Mouse (Mus musculus) heart, embryonic 13.5 days (tissue): ENCODE results near the gene Tshr. TPM values are rescaled to one million over a fixed set of nuclear protein-coding genes. Genes with fewer than 3 reads are reported as not detected.
A peak's percentile ranks its signal among the peaks of the same experiment; 100 is the strongest.

ENCODE experiments used
- ATAC-seq: fragments of 200-750 bp; cut with Nextera tagmentation; 2 replicates; pipeline ENCODE4 v1.8.0; 2017; ENCODE audit warnings: moderate TSS enrichment; ENCODE audit not compliant: insufficient number of reproducible peaks, low FRiP score, low TSS enrichment; ENCODE audit errors: extremely low read depth
- H3K27ac ChIP-seq: fragments of 300-500 bp; sonication (generic); replicated peaks from 2 replicates; pipeline ENCODE4 v1.5.1; 2015; ENCODE audit warnings: moderate library complexity, mild to moderate bottlenecking, inconsistent platforms
- H3K27me3 ChIP-seq: fragments of 300-500 bp; sonication (generic); replicated peaks from 2 replicates; pipeline ENCODE4 v1.6.1; 2015; ENCODE audit warnings: mild to moderate bottlenecking, inconsistent platforms
- H3K36me3 ChIP-seq: fragments of 300-500 bp; sonication (generic); 2 replicates; pipeline ENCODE4 v1.6.1; 2015; ENCODE audit warnings: mild to moderate bottlenecking, inconsistent platforms
- H3K4me1 ChIP-seq: fragments of 300-500 bp; sonication (generic); 2 replicates; pipeline ENCODE4 v1.6.1; 2015; ENCODE audit warnings: inconsistent platforms
- H3K4me2 ChIP-seq: fragments of 300-500 bp; sonication (generic); 2 replicates; pipeline ENCODE4 v1.6.1; 2015; ENCODE audit warnings: inconsistent platforms, mild to moderate bottlenecking, moderate library complexity
- H3K4me3 ChIP-seq: fragments of 300-500 bp; sonication (generic); 2 replicates; pipeline ENCODE4 v1.5.1; 2015; ENCODE audit warnings: moderate library complexity, mild to moderate bottlenecking, inconsistent platforms
- H3K9ac ChIP-seq: fragments of 300-500 bp; sonication (generic); 2 replicates; pipeline ENCODE4 v1.6.1; 2015; ENCODE audit warnings: inconsistent platforms, mild to moderate bottlenecking, moderate library complexity
- H3K9me3 ChIP-seq: fragments of 300-500 bp; sonication (generic); 2 replicates; pipeline ENCODE4 v1.6.1; 2016; ENCODE audit warnings: inconsistent platforms
- WGBS: fragments of 180-500 bp; shearing (Covaris S2); methylation state at CpG from one replicate; pipeline ENCODE4 v1.1.7; 2015; ENCODE audit warnings: mixed read lengths; 5-methylcytosine and 5-hydroxymethylcytosine counted together
- polyA plus RNA-seq: library from polyadenylated mRNA; unstranded; fragments of >200 nt; fragmentation: Nextera tagmentation; extraction: Ambion mirVana; gene quantifications from 2 replicates; pipeline ENCODE4 v1.2.1, GENCODE M21; 2015

Gene Tshr
- polyA plus RNA-seq, 1 experiment from 2014 or later = 0.11 TPM

DNA sequence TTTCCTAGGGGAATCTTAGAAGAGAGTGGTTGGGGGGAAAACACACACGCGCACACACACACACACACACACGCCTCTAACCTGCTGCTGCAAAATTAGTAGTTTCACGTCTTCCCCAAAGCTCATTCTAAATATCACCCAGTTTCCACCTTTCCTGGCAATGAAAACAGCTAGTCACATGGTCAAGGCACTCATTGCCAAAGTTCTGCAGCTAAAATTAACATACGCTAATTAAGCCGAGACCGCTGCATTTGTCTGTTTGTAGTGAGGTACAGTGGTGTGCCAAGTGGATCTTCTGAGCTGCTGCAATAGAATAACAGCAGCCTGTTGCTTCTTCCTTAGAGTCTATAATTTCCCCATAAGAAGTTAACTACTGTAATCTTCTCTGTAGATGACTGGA, 32.5 kb downstream of the Tshr start:
- no peak overlapping the region for H3K27ac ChIP-seq
- H3K27me3 ChIP-seq = no peaks in the 10 kb centered on the region

DNA sequence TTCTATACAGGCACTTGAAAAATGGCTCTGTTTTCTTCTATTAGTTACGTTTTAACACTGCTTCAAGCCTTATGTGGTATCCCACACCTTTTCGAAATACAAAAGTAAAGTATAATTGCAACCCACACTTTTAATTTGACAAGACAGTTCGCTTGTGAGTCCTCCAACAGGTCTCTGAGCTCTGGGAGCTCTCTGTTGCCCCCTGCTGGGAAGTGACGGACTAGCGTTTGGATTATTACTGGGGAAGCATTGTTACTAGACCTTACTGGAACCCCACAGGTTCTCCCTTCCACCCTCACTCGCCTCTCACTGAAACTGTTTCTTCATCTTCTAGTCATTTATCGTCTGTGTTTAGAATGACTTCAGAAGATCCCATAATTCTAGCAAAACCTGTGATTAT, 34.4 kb downstream of the Tshr start:
- Histone ChIP-seq H3K36me3 (no peaks in the 10 kb centered on the region), H3K27ac (no peak overlapping the region), H3K9me3 (no peaks in the 10 kb centered on the region), H3K4me2 (no peak overlapping the region), H3K4me3 (no peak overlapping the region), H3K27me3 (no peaks in the 10 kb centered on the region), H3K9ac (no peak overlapping the region), H3K4me1 (peaks cover 4% of the 10 kb centered on the region; the same call in 1 of the 2 replicates)
- no peak for ATAC-seq
- WGBS = 52% methylated on average over 7 of the region's 7 CpGs

More for the DNA sequence above, 32.5 kb downstream of the Tshr start:
- WGBS = 89% methylated on average over 7 of the region's 7 CpGs
- no peaks in the 10 kb centered on the region for H3K9me3 ChIP-seq
- no peaks in the 10 kb centered on the region for H3K36me3 ChIP-seq
- H3K4me1 ChIP-seq = peaks cover 4% of the 10 kb centered on the region; the same call in 1 of the 2 replicates
- no peak overlapping the region for H3K4me2 ChIP-seq
- ATAC-seq = no peak
- H3K9ac ChIP-seq = no peak overlapping the region
- no peak overlapping the region for H3K4me3 ChIP-seq

GRCm38 (mm10) chr12:91421272-91421671, 36.9 kb downstream of the Tshr start:
- no peak for ATAC-seq
- WGBS = 43% methylated on average over 9 of the region's 9 CpGs
- H3K27me3 ChIP-seq = no peaks in the 10 kb centered on the region

DNA sequence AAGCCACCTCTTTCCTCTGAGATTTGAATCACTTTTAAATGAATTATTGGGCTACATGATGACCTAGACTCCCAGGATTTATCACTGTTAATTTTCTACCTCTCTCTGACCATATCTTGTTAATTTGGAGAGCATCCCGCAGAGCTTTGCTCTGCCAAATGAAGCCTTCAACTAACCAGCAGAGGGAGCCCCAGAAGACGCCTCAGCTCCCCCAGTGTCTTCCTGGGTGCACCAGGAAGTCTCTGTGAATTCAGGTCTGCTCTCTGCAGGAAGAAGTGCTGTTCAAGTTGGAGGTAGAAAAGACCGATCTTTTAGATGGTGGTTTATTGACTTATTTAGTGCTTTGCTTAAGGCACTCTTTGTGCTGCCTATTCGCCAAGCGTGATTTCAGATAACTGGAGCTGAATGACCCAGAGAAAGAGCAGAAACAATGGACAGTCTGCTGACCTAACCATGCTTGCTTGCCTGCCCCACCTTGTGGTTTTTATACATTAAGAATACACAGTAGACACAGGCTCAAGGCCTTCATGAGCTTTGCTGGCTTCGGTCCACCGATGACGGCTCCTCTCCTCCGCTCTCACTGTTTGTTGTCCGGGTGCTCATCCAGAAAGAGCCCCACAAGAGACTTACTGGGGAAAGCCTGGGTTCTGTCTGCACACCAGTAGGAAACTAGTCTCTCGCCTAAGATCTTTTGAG, 38.9 kb downstream of the Tshr start:
- H3K9me3 ChIP-seq = no peaks in the 10 kb centered on the region
- no peak overlapping the region for H3K4me2 ChIP-seq
- H3K4me3 ChIP-seq = no peak overlapping the region
- H3K27me3 ChIP-seq = no peaks in the 10 kb centered on the region
- no peak overlapping the region for H3K9ac ChIP-seq
- no peak for ATAC-seq
- no peaks in the 10 kb centered on the region for H3K36me3 ChIP-seq
- no peak overlapping the region for H3K27ac ChIP-seq
- WGBS = 69% methylated on average over 11 of the region's 11 CpGs
- H3K4me1 ChIP-seq = peaks cover 4% of the 10 kb centered on the region; the same call in 1 of the 2 replicates

More at GRCm38 (mm10) chr12:91421272-91421671, 36.9 kb downstream of the Tshr start:
- Histone ChIP-seq H3K4me3 (no peak overlapping the region), H3K4me2 (no peak overlapping the region), H3K4me1 (peaks cover 4% of the 10 kb centered on the region; the same call in 1 of the 2 replicates), H3K27ac (no peak overlapping the region), H3K36me3 (no peaks in the 10 kb centered on the region), H3K9me3 (no peaks in the 10 kb centered on the region), H3K9ac (no peak overlapping the region)

GRCm38 (mm10) chr12:91426499-91426898, 42.1 kb downstream of the Tshr start:
- Histone ChIP-seq H3K36me3 (no peaks in the 10 kb centered on the region), H3K9me3 (no peaks in the 10 kb centered on the region), H3K27me3 (no peaks in the 10 kb centered on the region), H3K27ac (no peak overlapping the region), H3K9ac (no peak overlapping the region), H3K4me1 (peaks cover 2% of the 10 kb centered on the region; the same call in 1 of the 2 replicates), H3K4me3 (no peak overlapping the region), H3K4me2 (no peak overlapping the region)
- WGBS = 50% methylated on average over 4 of the region's 4 CpGs
- no peak for ATAC-seq

DNA sequence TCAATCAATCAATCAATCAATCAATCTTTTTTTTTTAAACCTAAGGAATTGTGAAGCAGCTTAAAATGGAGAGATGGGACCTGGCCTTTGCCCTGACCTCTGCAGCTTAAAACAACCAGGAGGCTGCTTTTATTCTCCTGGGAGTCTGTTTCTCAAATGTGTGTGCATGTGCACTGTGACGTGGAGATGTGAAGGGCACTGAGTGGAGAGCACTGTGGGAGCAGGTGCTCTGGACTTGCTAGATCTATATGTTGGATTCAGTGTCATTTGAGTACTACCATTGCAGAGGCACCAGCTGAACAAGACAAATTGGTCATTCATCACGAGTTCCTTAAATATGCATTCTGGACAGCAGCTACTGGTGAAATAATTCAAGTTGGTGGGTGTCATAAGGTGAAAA, 42.8 kb downstream of the Tshr start:
- no peaks in the 10 kb centered on the region for H3K36me3 ChIP-seq
- H3K27ac ChIP-seq = no peak overlapping the region
- 54% methylated on average over 2 of the region's 2 CpGs for WGBS
- no peaks in the 10 kb centered on the region for H3K4me1 ChIP-seq
- no peak overlapping the region for H3K4me3 ChIP-seq
- H3K4me2 ChIP-seq = no peak overlapping the region
- no peak overlapping the region for H3K9ac ChIP-seq
- no peaks in the 10 kb centered on the region for H3K27me3 ChIP-seq
- ATAC-seq = no peak
- no peaks in the 10 kb centered on the region for H3K9me3 ChIP-seq

GRCm38 (mm10) chr12:91482195-91482733, 97.9 kb downstream of the Tshr start:
- H3K4me2 ChIP-seq = no peak overlapping the region
- no peak overlapping the region for H3K4me3 ChIP-seq
- H3K4me1 ChIP-seq = no peaks in the 10 kb centered on the region
- H3K9ac ChIP-seq = no peak overlapping the region
- ATAC-seq = no peak
- H3K27me3 ChIP-seq = no peaks in the 10 kb centered on the region
- WGBS = 83% methylated on average over 13 of the region's 13 CpGs
- H3K27ac ChIP-seq = no peak overlapping the region
- H3K9me3 ChIP-seq = no peaks in the 10 kb centered on the region
- H3K36me3 ChIP-seq = no peaks in the 10 kb centered on the region

GRCm38 (mm10) chr12:91486342-91486741, 102.0 kb downstream of the Tshr start:
- H3K27me3 ChIP-seq = no peaks in the 10 kb centered on the region
- no peak overlapping the region for H3K9ac ChIP-seq
- 74% methylated on average over 4 of the region's 4 CpGs for WGBS
- no peak overlapping the region for H3K27ac ChIP-seq
- ATAC-seq = no peak
- no peaks in the 10 kb centered on the region for H3K36me3 ChIP-seq
- H3K9me3 ChIP-seq = no peaks in the 10 kb centered on the region
- H3K4me1 ChIP-seq = no peaks in the 10 kb centered on the region
- H3K4me3 ChIP-seq = no peak overlapping the region
- H3K4me2 ChIP-seq = no peak overlapping the region

DNA sequence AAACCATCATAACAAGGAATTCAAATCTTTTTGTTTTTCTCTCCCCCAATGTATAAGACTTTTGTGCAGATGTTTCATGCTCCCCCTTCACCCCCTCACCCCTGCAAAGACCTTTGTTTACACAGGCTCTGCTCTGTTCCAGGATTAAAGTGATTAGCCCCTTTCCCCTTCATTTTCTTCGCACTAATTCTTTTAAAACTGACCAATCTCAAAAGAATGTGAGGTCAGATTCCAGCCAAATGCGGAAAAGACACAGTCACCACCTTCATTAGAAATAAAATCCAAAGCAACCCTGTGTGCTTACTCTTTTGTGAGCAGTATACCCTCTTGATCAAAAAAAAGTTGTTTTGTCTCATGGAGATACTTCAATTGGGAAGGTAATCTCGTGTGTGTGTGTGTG, 104.0 kb downstream of the Tshr start:
- Histone ChIP-seq H3K36me3 (no peaks in the 10 kb centered on the region), H3K9ac (no peak overlapping the region), H3K4me2 (no peak overlapping the region), H3K27me3 (no peaks in the 10 kb centered on the region), H3K27ac (no peak overlapping the region), H3K4me3 (no peak overlapping the region), H3K4me1 (no peaks in the 10 kb centered on the region), H3K9me3 (no peaks in the 10 kb centered on the region)
- ATAC-seq = no peak
- 43% methylated on average over 3 of the region's 3 CpGs for WGBS

DNA sequence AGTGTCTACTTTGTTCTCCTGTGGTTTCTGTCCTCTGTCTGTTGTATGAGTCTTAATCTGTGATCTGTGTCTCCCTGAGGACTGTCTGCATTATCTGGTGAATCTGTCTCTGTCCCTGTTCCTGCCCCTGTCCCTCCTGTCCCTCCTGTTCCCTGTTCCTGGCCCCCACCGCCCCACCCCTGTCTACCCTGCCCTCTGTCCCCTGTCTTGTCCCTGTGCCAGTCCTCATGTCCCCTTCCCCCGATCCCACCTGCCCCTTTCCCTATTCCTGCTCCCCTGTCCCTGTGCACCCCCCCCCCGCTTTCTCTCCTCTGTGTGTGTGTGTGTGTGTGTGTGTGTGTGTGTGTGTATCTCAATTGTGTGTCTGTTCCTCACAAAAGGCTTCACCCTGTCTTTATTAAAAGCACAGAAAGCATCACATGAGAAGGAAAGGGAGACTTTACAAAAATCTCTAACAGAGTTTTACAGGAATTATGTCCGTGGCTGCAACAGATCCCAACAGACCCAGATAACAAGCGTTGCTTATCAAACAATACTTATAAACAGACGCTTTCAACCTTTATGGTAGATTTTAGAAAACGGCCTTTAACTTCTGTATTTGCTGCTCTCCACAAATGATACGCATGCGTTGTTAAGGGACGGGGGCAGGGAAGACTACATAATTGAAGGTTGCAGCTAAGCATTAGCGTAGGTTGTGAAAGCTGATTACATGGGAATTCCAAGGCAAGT, 111.3 kb downstream of the Tshr start:
- no peak overlapping the region for H3K27ac ChIP-seq
- H3K9me3 ChIP-seq = no peaks in the 10 kb centered on the region
- ATAC-seq = no peak
- no peak overlapping the region for H3K4me3 ChIP-seq
- H3K36me3 ChIP-seq = no peaks in the 10 kb centered on the region
- H3K4me1 ChIP-seq = no peaks in the 10 kb centered on the region
- 47% methylated on average over 11 of the region's 11 CpGs for WGBS
- peak overlapping the region; percentile 31 for H3K4me2 ChIP-seq
- H3K9ac ChIP-seq = no peak overlapping the region
- no peaks in the 10 kb centered on the region for H3K27me3 ChIP-seq

- Histone ChIP-seq H3K4me1 (no peaks in the 10 kb centered on the region), H3K36me3 (no peaks in the 10 kb centered on the region), H3K27me3 (no peaks in the 10 kb centered on the region), H3K9me3 (no peaks in the 10 kb centered on the region), H3K4me2 (peak overlapping the region; percentile 31), H3K4me3 (no peak overlapping the region), H3K9ac (no peak overlapping the region), H3K27ac (no peak overlapping the region)
- 45% methylated on average over 3 of the region's 3 CpGs for WGBS
- ATAC-seq = no peak
These were observed 111.8 kb downstream of the Tshr start for GRCm38 (mm10) chr12:91496226-91496558.
